Mouse (Mus musculus): ENCODE measurements at regions not wholly inside any gene's neighbourhood (a gene's known extent, or its start where the extent isn't known, plus 50 kb on each side); places are given as distances from the start of the nearest gene placed in this dataset.
"Not testable (repeated sequence)": the region's sequence is repeated elsewhere in the genome, so short reads cannot be mapped to it uniquely, and the experiment has no call there.

GRCm38 (mm10) chr2:107869304-107869958 is 579.0 kb downstream of the Kcna4 start:
- 52% methylated on average over 3 of the region's 3 CpGs for WGBS
- no peak overlapping the region for H3K27ac ChIP-seq
- H3K9ac ChIP-seq: no peak overlapping the region
- no peak overlapping the region for H3K4me2 ChIP-seq
- H3K36me3 ChIP-seq (ENCODE audit: poor library complexity, severe bottlenecking): no peaks in the 10 kb centered on the region
- no peaks in the 10 kb centered on the region for H3K4me1 ChIP-seq
- no peaks in the 10 kb centered on the region for H3K27me3 ChIP-seq
- ATAC-seq: peak; percentile 88
- H3K9me3 ChIP-seq (replicated peaks): no peaks in the 10 kb centered on the region
- no peak overlapping the region for H3K4me3 ChIP-seq

GRCm38 (mm10) chr2:107879663-107880062 is 589.2 kb downstream of the Kcna4 start:
- Histone ChIP-seq H3K27me3 (no peaks in the 10 kb centered on the region), H3K27ac (no peak overlapping the region), H3K4me3 (no peak overlapping the region), H3K9me3 (replicated peaks) (no peaks in the 10 kb centered on the region), H3K9ac (no peak overlapping the region), H3K4me1 (no peaks in the 10 kb centered on the region), H3K4me2 (no peak overlapping the region), H3K36me3 (ENCODE audit: poor library complexity, severe bottlenecking) (no peaks in the 10 kb centered on the region)
- WGBS: 46% methylated on average over 2 of the region's 2 CpGs
- ATAC-seq: peak; percentile 55; the same call in 1 of the 2 replicates

DNA sequence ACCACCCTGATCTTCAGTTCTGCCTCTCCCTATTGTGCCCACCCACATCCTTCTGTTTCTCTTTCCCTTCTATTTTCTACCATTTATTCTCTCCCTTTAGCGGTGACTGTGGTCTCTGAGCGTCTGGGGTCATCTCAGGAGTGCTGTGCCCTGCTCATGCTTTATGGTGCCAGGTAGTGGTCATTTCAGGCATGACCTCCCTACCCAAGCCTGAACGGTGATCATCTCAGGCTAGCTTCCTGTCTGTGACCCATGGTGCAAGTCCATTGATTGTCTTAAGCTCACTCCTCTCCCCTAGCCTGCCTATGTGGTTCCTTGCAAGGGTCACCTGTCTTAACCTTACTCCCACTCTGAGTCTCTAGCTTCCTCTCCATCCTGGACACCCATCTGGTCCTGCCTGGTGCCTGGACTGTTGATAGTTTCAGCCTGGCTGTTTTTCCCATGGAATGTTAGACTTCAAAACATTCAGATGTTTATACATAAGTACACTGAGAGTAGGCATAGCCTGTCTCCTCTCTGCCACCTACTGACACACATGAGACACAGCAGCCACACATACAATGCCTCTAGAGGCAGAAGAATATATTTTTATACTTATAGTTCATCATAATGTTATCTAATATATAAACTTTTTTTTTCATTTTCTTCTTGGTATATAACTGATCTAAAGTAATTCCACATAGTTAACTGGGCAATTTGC is 595.8 kb downstream of the Kcna4 start:
- H3K27me3 ChIP-seq: no peaks in the 10 kb centered on the region
- 90% methylated on average over 3 of the region's 3 CpGs for WGBS
- H3K4me3 ChIP-seq: no peak overlapping the region
- H3K4me2 ChIP-seq: no peak overlapping the region
- H3K9ac ChIP-seq: no peak overlapping the region
- H3K9me3 ChIP-seq (replicated peaks): no peaks in the 10 kb centered on the region
- no peak overlapping the region for H3K27ac ChIP-seq
- no peaks in the 10 kb centered on the region for H3K36me3 ChIP-seq (ENCODE audit: poor library complexity, severe bottlenecking)
- ATAC-seq: peak; percentile 59
- H3K4me1 ChIP-seq: no peaks in the 10 kb centered on the region

GRCm38 (mm10) chr2:107888245-107888644 is 597.8 kb downstream of the Kcna4 start:
- Histone ChIP-seq H3K4me2 (no peak overlapping the region), H3K36me3 (ENCODE audit: poor library complexity, severe bottlenecking) (no peaks in the 10 kb centered on the region), H3K4me3 (no peak overlapping the region), H3K27ac (no peak overlapping the region), H3K9ac (no peak overlapping the region), H3K4me1 (no peaks in the 10 kb centered on the region), H3K9me3 (replicated peaks) (no peaks in the 10 kb centered on the region), H3K27me3 (no peaks in the 10 kb centered on the region)
- no peak for ATAC-seq

DNA sequence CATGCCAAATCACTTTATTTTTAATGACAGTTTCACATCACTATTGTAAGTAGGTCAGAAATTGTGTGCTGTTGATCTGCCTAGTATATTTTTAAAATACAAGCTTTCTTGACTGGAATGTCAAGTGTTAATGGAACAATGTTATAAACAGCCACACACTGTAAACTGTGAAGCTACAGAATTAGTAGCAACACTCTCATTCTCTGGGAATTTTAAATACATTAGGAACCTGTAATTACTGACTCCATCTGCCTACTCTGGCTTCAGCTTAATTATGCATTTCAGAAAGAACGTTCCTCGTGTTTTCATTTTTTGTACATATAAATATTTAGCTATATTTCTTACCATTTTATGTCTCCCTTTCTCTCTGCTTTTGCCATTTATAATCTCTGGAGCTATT is 634.7 kb downstream of the Kcna4 start:
- peak; percentile 72; the same call in 1 of the 2 replicates for ATAC-seq
- no peak overlapping the region for H3K27ac ChIP-seq
- H3K9ac ChIP-seq: no peak overlapping the region
- H3K4me3 ChIP-seq: no peak overlapping the region
- WGBS: 71% methylated on average over 2 of the region's 2 CpGs
- H3K4me1 ChIP-seq: no peaks in the 10 kb centered on the region
- H3K9me3 ChIP-seq (replicated peaks): no peaks in the 10 kb centered on the region
- H3K36me3 ChIP-seq (ENCODE audit: poor library complexity, severe bottlenecking): no peaks in the 10 kb centered on the region
- no peak overlapping the region for H3K4me2 ChIP-seq
- no peaks in the 10 kb centered on the region for H3K27me3 ChIP-seq

DNA sequence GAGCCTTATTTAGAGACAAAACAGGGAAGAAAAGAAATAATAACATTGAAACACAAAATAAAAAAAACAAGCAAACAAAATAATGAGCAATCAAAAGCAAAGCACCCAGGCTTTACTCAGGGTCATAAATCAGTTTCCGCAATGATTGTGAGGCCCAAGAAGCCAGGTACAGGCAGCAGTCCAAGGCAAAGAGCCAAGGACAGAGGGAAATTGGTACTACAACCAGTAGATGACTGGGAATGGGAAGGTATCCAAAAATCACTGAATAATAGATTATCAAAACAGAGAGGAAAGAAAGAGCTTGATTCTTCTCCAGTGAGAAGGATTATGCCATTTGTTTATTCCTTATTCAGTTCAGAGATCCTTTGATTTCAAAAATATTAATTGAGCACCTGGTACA is 636.2 kb downstream of the Kcna4 start:
- no peak for ATAC-seq
- no peaks in the 10 kb centered on the region for H3K27me3 ChIP-seq
- no peak overlapping the region for H3K4me3 ChIP-seq
- H3K4me2 ChIP-seq: no peak overlapping the region
- H3K9me3 ChIP-seq (replicated peaks): no peaks in the 10 kb centered on the region
- H3K9ac ChIP-seq: no peak overlapping the region
- no peak overlapping the region for H3K27ac ChIP-seq
- no peaks in the 10 kb centered on the region for H3K36me3 ChIP-seq (ENCODE audit: poor library complexity, severe bottlenecking)
- no peaks in the 10 kb centered on the region for H3K4me1 ChIP-seq
- WGBS: 76% methylated on average over 1 of the region's 1 CpGs

DNA sequence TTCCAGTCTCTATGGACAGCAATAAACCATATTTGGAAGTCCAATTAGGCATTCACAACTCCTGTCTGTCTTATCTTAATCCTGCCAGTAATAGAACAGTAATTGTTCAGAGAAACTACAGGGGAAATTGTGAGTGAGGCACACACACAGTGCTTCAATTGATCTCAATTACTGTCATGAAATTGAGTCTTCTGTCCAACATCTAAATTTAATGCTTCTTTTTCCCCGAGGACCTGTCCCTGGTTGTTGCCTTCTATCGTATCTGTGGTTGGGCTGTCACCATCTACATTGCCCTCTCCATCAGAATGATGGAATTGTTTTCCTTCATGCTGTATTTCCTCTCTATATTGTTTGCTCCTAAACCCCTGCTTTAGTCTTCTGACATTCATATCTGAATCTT is 644.9 kb downstream of the Kcna4 start:
- H3K4me2 ChIP-seq: no peak overlapping the region
- 21% methylated on average over 2 of the region's 2 CpGs for WGBS
- H3K9me3 ChIP-seq (replicated peaks): no peaks in the 10 kb centered on the region
- H3K27me3 ChIP-seq: no peaks in the 10 kb centered on the region
- no peaks in the 10 kb centered on the region for H3K36me3 ChIP-seq (ENCODE audit: poor library complexity, severe bottlenecking)
- H3K27ac ChIP-seq: no peak overlapping the region
- ATAC-seq: peak; percentile 57
- H3K9ac ChIP-seq: no peak overlapping the region
- no peak overlapping the region for H3K4me3 ChIP-seq
- peaks cover 14% of the 10 kb centered on the region for H3K4me1 ChIP-seq

GRCm38 (mm10) chr2:107935775-107936174 is 645.3 kb downstream of the Kcna4 start:
- Histone ChIP-seq H3K9me3 (replicated peaks) (no peaks in the 10 kb centered on the region), H3K36me3 (ENCODE audit: poor library complexity, severe bottlenecking) (no peaks in the 10 kb centered on the region), H3K4me3 (no peak overlapping the region), H3K27me3 (no peaks in the 10 kb centered on the region), H3K9ac (no peak overlapping the region), H3K4me1 (peaks cover 14% of the 10 kb centered on the region), H3K4me2 (no peak overlapping the region), H3K27ac (no peak overlapping the region)
- 28% methylated on average over 2 of the region's 2 CpGs for WGBS
- ATAC-seq: peak; percentile 70

DNA sequence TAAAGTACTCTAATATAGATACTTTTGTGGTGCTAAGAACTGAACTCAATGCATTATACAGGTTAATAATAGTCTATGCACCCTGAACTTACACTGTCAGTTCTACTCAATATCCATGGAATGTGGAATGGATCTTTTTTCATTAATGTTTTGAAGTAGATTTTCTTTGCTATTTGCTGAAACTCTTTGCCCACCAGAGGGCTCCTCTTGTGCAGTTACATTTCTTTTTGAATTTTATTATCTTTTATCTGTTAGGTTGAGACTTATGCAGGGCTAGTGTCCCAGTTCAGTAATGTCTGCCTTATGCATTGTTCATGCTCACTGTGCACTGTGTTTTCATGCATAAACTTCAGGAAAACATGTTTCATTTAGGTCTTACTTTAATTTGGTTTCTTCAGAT is 650.9 kb downstream of the Kcna4 start:
- Histone ChIP-seq H3K9me3 (replicated peaks) (no peaks in the 10 kb centered on the region), H3K36me3 (ENCODE audit: poor library complexity, severe bottlenecking) (no peaks in the 10 kb centered on the region), H3K4me3 (no peak overlapping the region), H3K4me2 (no peak overlapping the region), H3K27ac (no peak overlapping the region), H3K27me3 (no peaks in the 10 kb centered on the region), H3K4me1 (no peaks in the 10 kb centered on the region), H3K9ac (no peak overlapping the region)
- ATAC-seq: no peak

DNA sequence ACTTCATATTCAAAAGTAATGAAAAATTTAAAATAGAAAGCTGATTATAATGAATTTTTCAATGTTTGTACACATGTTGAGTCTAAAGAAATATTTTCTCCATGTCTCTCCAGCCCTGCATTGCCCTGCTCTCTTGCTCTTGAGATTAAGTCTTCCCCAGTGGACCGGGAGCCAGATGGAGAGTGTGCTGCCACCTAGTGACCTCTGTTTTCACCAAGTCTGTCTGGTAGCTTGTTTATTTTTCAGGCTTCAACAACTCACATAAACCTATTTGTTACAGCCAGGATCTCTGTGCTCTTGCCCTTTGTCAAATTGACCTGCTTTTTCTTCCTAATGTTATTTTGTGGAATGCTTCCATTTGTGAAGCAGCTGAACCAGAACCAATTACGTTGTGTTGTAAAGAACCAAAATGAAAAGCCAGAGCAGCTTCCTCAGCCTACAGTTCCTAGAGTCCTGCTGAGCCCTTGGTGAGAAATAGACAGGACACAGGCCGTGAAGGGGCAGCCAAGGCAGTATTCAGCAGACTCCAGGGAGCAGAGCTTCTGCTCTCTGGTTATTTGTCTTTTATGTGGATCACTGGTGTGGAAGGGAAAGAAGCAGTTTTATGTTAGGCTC is 655.5 kb downstream of the Kcna4 start:
- H3K36me3 ChIP-seq (ENCODE audit: poor library complexity, severe bottlenecking): no peaks in the 10 kb centered on the region
- H3K9ac ChIP-seq: no peak overlapping the region
- H3K4me1 ChIP-seq: no peaks in the 10 kb centered on the region
- no peaks in the 10 kb centered on the region for H3K27me3 ChIP-seq
- no peak overlapping the region for H3K4me2 ChIP-seq
- H3K4me3 ChIP-seq: no peak overlapping the region
- no peak overlapping the region for H3K27ac ChIP-seq
- 3% methylated on average over 3 of the region's 3 CpGs for WGBS
- H3K9me3 ChIP-seq (replicated peaks): no peaks in the 10 kb centered on the region
- peak; percentile 69; the same call in 1 of the 2 replicates for ATAC-seq

DNA sequence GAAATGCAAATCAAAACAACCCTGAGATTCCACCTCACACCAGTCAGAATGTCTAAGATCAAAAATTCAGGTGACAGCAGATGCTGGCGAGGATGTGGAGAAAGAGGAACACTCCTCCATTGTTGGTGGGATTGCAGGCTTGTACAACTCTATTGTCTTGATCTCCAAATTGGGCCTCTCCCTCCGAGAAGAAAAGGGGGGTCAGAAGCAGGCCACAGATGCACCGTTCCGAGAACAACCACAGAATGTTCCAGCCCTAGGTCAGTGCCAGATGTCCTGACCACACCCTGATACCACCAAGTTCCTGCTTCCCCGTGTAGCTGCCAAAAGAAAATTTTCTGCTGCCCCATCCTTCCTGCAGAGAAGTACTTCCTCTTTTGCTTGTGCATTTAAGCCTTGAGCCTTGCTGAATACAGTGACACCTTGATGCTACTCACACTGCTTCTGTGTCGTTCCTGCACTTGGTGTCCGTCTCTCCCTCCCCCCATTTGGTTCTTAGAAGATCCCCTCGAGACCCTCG is 665.2 kb downstream of the Kcna4 start:
- WGBS: 89% methylated on average over 9 of the region's 9 CpGs
- H3K9me3 ChIP-seq (replicated peaks); H3K27me3 ChIP-seq; H3K4me3 ChIP-seq; H3K36me3 ChIP-seq (ENCODE audit: poor library complexity, severe bottlenecking); ATAC-seq; H3K4me2 ChIP-seq; H3K4me1 ChIP-seq; H3K9ac ChIP-seq; H3K27ac ChIP-seq: not testable (repeated sequence)

DNA sequence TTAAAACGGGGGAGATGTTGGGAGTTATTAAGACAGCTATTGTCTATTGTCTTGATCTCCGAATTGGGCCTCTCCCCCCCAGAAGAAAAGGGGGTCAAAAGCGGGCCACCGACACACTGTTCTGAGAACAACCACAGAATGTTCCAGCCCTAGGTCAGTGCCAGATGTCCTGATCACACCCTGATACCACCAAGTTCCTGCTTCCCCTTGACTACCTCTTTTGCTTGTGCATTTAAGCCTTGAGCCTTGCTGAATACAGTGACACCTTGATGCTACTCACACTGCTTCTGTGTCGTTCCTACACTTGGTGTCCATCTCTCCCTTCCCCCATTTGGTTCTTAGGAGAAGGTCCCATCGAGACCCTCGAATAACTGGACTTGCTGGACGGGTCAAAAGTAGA is 673.5 kb downstream of the Kcna4 start:
- WGBS: 96% methylated on average over 8 of the region's 8 CpGs
- not testable (repeated sequence) for H3K27ac ChIP-seq; H3K9me3 ChIP-seq (replicated peaks); H3K9ac ChIP-seq; H3K27me3 ChIP-seq; H3K4me2 ChIP-seq; ATAC-seq; H3K4me3 ChIP-seq; H3K36me3 ChIP-seq (ENCODE audit: poor library complexity, severe bottlenecking)
- peaks cover 13% of the 10 kb centered on the region for H3K4me1 ChIP-seq

All from forebrain, embryonic 13.5 days (tissue).